In genomic region chr14:48196804-48197203, GRCm38 (mm10) we compare ENCODE assay signal across 15 mouse cellular contexts.
A peak's percentile ranks its signal among the peaks of the same experiment; 100 is the strongest.
DNase-seq lines count a peak whose midpoint lies in the region; ATAC-seq and TF ChIP-seq lines count a peak whose summit lies in the region.
"Had no signal": no experiment of that assay in that cellular context is flagged by ENCODE, and none has a peak within 500 bp of the region (broad histone marks: within the 10 kb centered on the region; RNA-seq: fewer than 3 reads in every experiment).

No protein-coding gene starts in this region.

- no peaks in the 10 kb centered on the region for H3K9me3 ChIP-seq in lung, embryonic 14.5 days (ENCODE audit: low read depth, low read length)
- H3K9me3 ChIP-seq in embryonic facial prominence, embryonic 15.5 days (replicated peaks): no peaks in the 10 kb centered on the region
- H3K9me3 ChIP-seq: heart, embryonic 15.5 days; limb, embryonic 12.5 days had no signal

- DNase-seq in heart, adult 11 months: peak; percentile 63
- no peak for DNase-seq in heart, adult 8-10 months (ENCODE audit: low spot score)
- DNase-seq in lung, embryonic 14.5 days: peak; percentile 73
- DNase-seq in lung, postnatal 14 days: no peak
- peak; percentile 31 for DNase-seq in NIH3T3 (ENCODE audit: low read depth)
- DNase-seq in adrenal gland, postnatal 25 days: no peak
- no peak for DNase-seq in layer of hippocampus, adult 11-12 months (ENCODE audit: low spot score)
- DNase-seq: kidney, adult 11 months; kidney, postnatal 10 days; layer of hippocampus, adult 9-11 months; thymus, postnatal 36 days had no signal

- no peak for ATAC-seq in lung, embryonic 14.5 days (ENCODE audit: insufficient read depth)
- 0 out of 2 replicates have a peak, but pooled peaks have one; percentile 37 for ATAC-seq in embryonic facial prominence, embryonic 15.5 days (ENCODE audit: insufficient number of reproducible peaks, low FRiP score, low TSS enrichment, low read depth)

- no peak overlapping the region for H3K9ac ChIP-seq in lung, embryonic 14.5 days
- H3K9ac ChIP-seq in embryonic facial prominence, embryonic 15.5 days: no peak overlapping the region
- H3K9ac ChIP-seq: heart, embryonic 15.5 days; limb, embryonic 12.5 days had no signal

- H3K36me3 ChIP-seq in lung, embryonic 14.5 days (ENCODE audit: insufficient read depth): no peaks in the 10 kb centered on the region
- no peaks in the 10 kb centered on the region for H3K36me3 ChIP-seq in embryonic facial prominence, embryonic 15.5 days
- H3K36me3 ChIP-seq: heart, embryonic 15.5 days; limb, embryonic 12.5 days had no signal

- H3K4me3 ChIP-seq in lung, embryonic 14.5 days (ENCODE audit: low read depth, low read length): no peak overlapping the region
- no peak overlapping the region for H3K4me3 ChIP-seq in embryonic facial prominence, embryonic 15.5 days (replicated peaks)
- H3K4me3 ChIP-seq: heart, embryonic 15.5 days; limb, embryonic 12.5 days had no signal

- H3K4me2 ChIP-seq in lung, embryonic 14.5 days: no peak overlapping the region
- no peak overlapping the region for H3K4me2 ChIP-seq in embryonic facial prominence, embryonic 15.5 days (replicated peaks)
- H3K4me2 ChIP-seq: heart, embryonic 15.5 days; limb, embryonic 12.5 days had no signal

- H3K27me3 ChIP-seq in lung, embryonic 14.5 days (ENCODE audit: insufficient read depth, low read length): no peaks in the 10 kb centered on the region
- peaks cover 2% of the 10 kb centered on the region; the same call in 1 of the 2 replicates for H3K27me3 ChIP-seq in embryonic facial prominence, embryonic 15.5 days
- H3K27me3 ChIP-seq: heart, embryonic 15.5 days had no signal

- no peak overlapping the region for H3K27ac ChIP-seq in lung, embryonic 14.5 days (ENCODE audit: low read depth)
- H3K27ac ChIP-seq in embryonic facial prominence, embryonic 15.5 days (replicated peaks): no peak overlapping the region
- H3K27ac ChIP-seq: heart, embryonic 15.5 days; macrophage had no signal

- no peak for TF ChIP-seq CTCF in lung, embryonic 14.5 days (IDR thresholded peaks at IDR 0.05; ENCODE audit: low read depth)

- peaks cover 30% of the 10 kb centered on the region for H3K4me1 ChIP-seq in lung, embryonic 14.5 days (ENCODE audit: insufficient read depth)
- peaks cover 21% of the 10 kb centered on the region for H3K4me1 ChIP-seq in embryonic facial prominence, embryonic 15.5 days

- 36% methylated on average over 5 of the region's 5 CpGs for WGBS in lung, embryonic 14.5 days
- WGBS in embryonic facial prominence, embryonic 15.5 days: 11% methylated on average over 5 of the region's 5 CpGs

Comparison
In these comparisons a context has a peak if more than half of its experiments do, and no peak if none do; other contexts are left out.
1. DNase-seq: peak in heart, adult 11 months (single experiment), lung, embryonic 14.5 days (single experiment) and NIH3T3 (single experiment); none in heart, adult 8-10 months (single experiment), lung, postnatal 14 days (single experiment), adrenal gland, postnatal 25 days (single experiment) and layer of hippocampus, adult 11-12 months (single experiment).